Mouse (Mus musculus) stomach, adult 2 months (tissue): ENCODE measurements around the gene Adcy7. TPM values are rescaled to one million over a fixed set of nuclear protein-coding genes. Genes with fewer than 3 reads are reported as not detected.

Experiments
- polyA plus RNA-seq: library from polyadenylated mRNA; depleted of rRNA; stranded (reverse); fragments of >200 nt; gene quantifications from 2 replicates; pipeline ENCODE4 v1.2.3, GENCODE M21; 2012; rRNA removed

Adcy7 gene
- polyA plus RNA-seq, result 4.2 and 5.5 TPM in 2 replicates

DNA sequence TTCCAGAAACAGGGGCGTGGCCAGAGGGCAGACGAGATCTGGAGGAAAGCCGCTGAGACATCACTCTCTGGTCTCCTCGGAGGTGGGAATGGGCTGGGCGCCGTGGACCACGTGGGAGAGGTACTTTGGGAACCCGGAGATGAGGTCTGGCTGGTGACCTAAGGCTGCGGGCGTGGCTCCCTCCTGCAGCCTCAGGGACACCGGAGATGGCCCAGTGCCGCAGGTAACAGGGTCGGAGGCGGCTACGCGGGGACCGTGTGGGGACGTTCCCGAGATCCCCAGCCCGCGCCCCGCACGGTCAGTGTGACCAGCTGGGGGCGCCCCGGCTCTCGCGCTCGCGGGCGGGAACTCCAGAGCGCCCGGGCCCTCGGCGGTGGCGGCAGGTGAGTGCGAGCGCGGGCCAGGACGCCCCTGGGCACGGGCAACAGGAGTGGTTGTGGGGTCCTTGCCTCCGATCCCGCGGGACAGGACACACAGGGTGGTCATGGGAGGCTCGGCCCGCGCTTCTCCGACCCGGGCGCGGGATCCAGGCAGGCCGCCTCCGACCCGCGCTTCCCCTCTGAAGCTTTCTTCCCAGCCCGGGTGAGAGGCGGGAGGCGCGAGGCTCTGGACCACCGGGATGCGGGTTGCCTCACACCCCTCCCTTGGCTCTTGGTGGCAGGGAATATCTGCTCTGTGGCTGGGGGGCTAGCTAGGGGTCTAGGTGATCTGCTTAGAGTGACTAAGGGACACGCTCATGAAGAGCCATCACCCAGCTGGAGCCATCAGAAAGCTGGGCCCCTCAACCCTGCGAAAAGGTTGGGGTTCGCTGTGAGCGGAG lies at the start of gene Adcy7:
TSS of gene Adcy7 (plus strand) at position 173 of the 820 bp plus-strand sequence.

GRCm38 (mm10) chr8:88361708-88362428 lies 89.7 kb downstream of the Adcy7 start, which contains the start of gene Brd7:
TSS of gene Brd7 (minus strand) at chr8:88362194.

Other genes with a start within 250 kb of the Adcy7 start
- 2.0 and 2.5 TPM in 2 replicates for gene Cnep1r1, start 153.6 kb upstream of the Adcy7 start, polyA plus RNA-seq
- 4.0 and 4.1 TPM in 2 replicates for gene Heatr3, start 134.5 kb upstream of the Adcy7 start, polyA plus RNA-seq
- gene Tent4b, start 73.2 kb upstream of the Adcy7 start, polyA plus RNA-seq, result 4.0 and 5.1 TPM in 2 replicates
- gene Brd7, start 89.8 kb downstream of the Adcy7 start, polyA plus RNA-seq, result 4.1 and 7.1 TPM in 2 replicates
- gene Nkd1, start 249.0 kb downstream of the Adcy7 start, polyA plus RNA-seq, result 30.1 and 37.3 TPM in 2 replicates